Mouse (Mus musculus) spleen, adult 2 months (tissue): ENCODE measurements at regions not wholly inside any gene's neighbourhood (a gene's known extent, or its start where the extent isn't known, plus 50 kb on each side); places are given as distances from the start of the nearest gene placed in this dataset.

Source experiments
- CTCF ChIP-seq: fragments of 200-500 bp; IDR thresholded peaks from 2 replicates; pipeline ENCODE4 v1.5.1; 2011; ENCODE audit warnings: mild to moderate bottlenecking, inconsistent platforms; ENCODE audit not compliant: insufficient read depth, insufficient read length, insufficient replicate concordance; ENCODE audit errors: extremely low read depth
- POLR2A ChIP-seq: fragments of 200-500 bp; IDR thresholded peaks from 2 replicates; pipeline ENCODE4 v1.6.1; 2011; ENCODE audit warnings: low read depth, low read length, inconsistent platforms

GRCm38 (mm10) chr11:23149556-23150244 lies 106.1 kb upstream of the Xpo1 start:
- no peak for TF ChIP-seq CTCF
- TF ChIP-seq POLR2A: no peak
